Mouse (Mus musculus) embryonic fibroblast, embryonic 13.5 days (primary cell): Measurements from ENCODE around the gene Rnf224. TPM values are rescaled to one million over a fixed set of nuclear protein-coding genes. Genes with fewer than 3 reads are reported as not detected.

Source experiments
- H3K27ac ChIP-seq: 2 replicates; pipeline ENCODE4 v1.5.1; 2012; ENCODE audit warnings: low read length, control low read depth, inconsistent platforms; ENCODE audit not compliant: insufficient read depth
- H3K4me1 ChIP-seq: 2 replicates; pipeline ENCODE4 v1.6.1; 2011; ENCODE audit warnings: low read length; ENCODE audit not compliant: control insufficient read depth, insufficient read depth
- H3K4me3 ChIP-seq: 2 replicates; pipeline ENCODE4 v1.5.1; 2011; ENCODE audit warnings: mild to moderate bottlenecking, control low read depth, low read length; ENCODE audit not compliant: insufficient read depth
- CTCF ChIP-seq: IDR thresholded peaks from 2 replicates; pipeline ENCODE4 v1.5.1; 2011; ENCODE audit warnings: mild to moderate bottlenecking, control low read depth, low read length, moderate library complexity, borderline replicate concordance; ENCODE audit not compliant: insufficient read depth
- POLR2A ChIP-seq: IDR thresholded peaks from 2 replicates; pipeline ENCODE4 v1.6.1; 2011; ENCODE audit warnings: low read depth, mild to moderate bottlenecking, control low read depth, low read length, moderate library complexity
- polyA plus RNA-seq: library from polyadenylated mRNA; stranded (reverse); fragments of >200 nt; gene quantifications from 2 replicates; pipeline ENCODE4 v1.2.4, GENCODE M21; 2011; ENCODE audit warnings: low read depth; ENCODE audit not compliant: missing spikeins, insufficient read length

The Rnf224 gene
- polyA plus RNA-seq, 1 experiment: not detected

DNA sequence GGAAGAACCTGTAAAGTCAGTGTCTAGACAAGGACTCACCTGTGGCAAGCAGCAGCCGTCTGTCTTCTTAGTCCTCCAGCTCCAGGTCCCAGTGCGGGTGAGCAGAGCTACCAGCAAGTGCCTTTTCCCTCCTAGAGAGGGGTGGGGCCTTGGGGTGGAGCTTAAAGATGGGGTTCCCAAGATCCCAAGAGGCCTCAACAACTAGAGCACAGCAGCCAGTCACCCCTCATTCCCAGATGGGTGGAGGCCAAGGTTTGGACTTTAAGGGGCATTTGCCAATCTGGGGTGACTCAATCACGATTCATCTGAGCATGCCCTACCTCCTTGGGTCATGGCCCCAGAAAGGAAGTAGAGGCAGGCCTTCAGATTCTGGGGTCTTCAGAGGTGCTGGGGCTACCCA, 3.2 kb upstream of the Rnf224 start:
- no peak for TF ChIP-seq POLR2A
- TF ChIP-seq CTCF: no peak
- Histone ChIP-seq H3K4me1 (0 out of 2 replicates have a peak, but pooled peaks cover 3% of the 10 kb centered on the region), H3K4me3 (no peak overlapping the region), H3K27ac (no peak overlapping the region)

DNA sequence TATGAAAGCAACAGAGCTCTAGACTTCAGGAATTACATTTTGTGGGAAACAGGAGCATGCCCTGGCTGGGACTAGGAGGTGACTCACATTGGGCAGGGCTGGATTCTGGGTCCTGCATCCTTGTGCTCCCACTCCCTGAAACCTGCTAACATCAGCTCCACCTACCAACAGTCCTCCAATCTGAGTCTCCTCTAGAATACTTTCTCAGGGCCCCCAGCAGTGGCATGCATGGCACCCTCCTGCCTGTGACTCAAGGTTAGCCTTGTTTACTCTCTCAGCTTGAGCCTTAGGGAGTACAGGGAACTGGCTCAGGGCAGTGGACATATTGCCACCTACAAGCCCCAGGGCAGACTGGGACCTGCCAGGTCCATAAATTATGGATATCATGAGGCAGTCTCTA, 1.5 kb upstream of the Rnf224 start:
- no peak overlapping the region for H3K27ac ChIP-seq
- H3K4me3 ChIP-seq: no peak overlapping the region
- H3K4me1 ChIP-seq: 0 out of 2 replicates have a peak, but pooled peaks cover 3% of the 10 kb centered on the region
- no peak for TF ChIP-seq CTCF
- TF ChIP-seq POLR2A: no peak

- TF ChIP-seq POLR2A (no peak), CTCF (no peak)
- Histone ChIP-seq H3K27ac (no peak overlapping the region), H3K4me3 (no peak overlapping the region), H3K4me1 (0 out of 2 replicates have a peak, but pooled peaks cover 3% of the 10 kb centered on the region)
Observed at GRCm38 (mm10) chr2:25237522-25237921, 935 bp upstream of the Rnf224 start.

DNA sequence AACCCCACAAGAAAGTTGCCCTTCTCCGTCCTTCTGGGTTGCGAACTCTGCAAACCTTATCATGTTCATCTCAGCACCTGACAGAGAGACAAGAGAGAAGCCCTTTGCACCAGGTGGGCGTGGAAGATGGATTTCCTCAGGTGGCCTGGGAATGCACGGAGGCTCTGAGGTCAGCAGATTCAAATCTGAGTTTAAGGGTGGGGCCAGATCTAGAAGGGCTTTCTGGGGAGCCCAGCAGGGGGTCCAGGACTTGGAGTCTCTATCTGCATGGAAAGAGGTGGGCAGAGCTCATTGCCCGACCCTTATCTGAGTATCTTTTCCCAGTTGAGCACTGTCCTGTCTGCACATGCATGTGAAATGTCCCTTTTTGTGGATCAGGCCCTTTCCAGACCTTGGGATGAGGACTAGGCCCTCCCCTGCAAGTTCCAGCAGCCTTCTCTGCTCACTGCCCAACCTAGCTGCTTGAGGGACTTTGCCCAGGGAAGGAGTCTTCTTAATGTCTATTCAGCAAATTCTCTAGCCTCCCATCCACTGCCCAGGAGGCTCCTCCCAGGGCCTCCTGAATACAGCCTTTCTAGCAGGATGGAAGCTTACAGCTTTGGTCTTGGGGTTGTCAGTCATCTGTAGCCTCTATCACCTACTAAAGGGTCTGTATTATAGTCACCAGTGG, 1.9 kb downstream of the Rnf224 start:
- Histone ChIP-seq H3K4me1 (0 out of 2 replicates have a peak, but pooled peaks cover 3% of the 10 kb centered on the region), H3K4me3 (no peak overlapping the region), H3K27ac (no peak overlapping the region)
- TF ChIP-seq POLR2A (no peak), CTCF (no peak)

GRCm38 (mm10) chr2:25234050-25234449, 2.5 kb downstream of the Rnf224 start, which contains the start of gene Slc34a3:
Gene Slc34a3 (minus strand): TSS chr2:25234364.
- Histone ChIP-seq H3K4me1 (0 out of 2 replicates have a peak, but pooled peaks cover 3% of the 10 kb centered on the region), H3K27ac (no peak within 1 kb of the TSS), H3K4me3 (no peak within 1 kb of the TSS)
- TF ChIP-seq POLR2A (no peak), CTCF (no peak)

DNA sequence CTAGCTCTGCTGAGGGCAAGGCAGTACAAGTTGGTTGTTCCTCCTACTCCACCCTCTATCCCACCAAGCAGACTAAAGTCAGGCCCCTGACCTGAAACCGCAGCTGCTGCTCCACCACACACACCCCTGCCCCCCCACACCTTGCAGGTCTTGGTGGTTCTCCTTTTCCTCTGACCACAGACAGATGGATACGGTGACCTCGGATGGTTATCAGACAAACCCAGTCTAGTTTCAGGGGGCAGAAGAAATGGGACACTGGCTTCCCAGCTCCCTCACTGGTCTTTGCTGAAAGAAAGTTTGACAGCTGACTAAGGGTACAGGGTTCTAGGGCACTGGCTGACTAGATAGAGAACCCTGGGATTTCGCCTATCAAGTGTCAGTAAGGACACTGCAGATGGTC, 3.2 kb downstream of the Rnf224 start:
- no peak overlapping the region for H3K27ac ChIP-seq
- 0 out of 2 replicates have a peak, but pooled peaks cover 3% of the 10 kb centered on the region for H3K4me1 ChIP-seq
- no peak overlapping the region for H3K4me3 ChIP-seq
- TF ChIP-seq POLR2A (no peak), CTCF (no peak)

DNA sequence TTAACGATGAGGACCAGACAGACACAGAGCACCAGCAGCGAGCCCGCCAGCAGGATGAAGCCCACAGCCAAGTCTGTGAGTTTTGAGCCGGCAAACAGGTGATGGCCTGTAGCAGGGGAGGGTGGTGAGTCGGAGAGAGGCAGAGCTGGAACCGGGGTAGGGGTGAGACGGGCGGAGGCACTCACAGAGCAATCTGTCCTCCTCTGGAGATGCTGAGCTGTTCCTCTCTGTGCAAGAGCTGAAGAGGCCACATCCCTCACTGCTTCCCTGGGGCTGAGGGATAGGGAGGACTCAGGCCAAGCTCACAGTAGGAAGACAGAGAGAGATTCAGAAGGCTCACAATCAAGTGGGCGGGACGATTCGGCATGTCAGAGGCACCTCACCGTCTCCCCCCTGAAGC, 5.5 kb downstream of the Rnf224 start:
- no peak for TF ChIP-seq CTCF
- Histone ChIP-seq H3K4me3 (no peak overlapping the region), H3K4me1 (no peaks in the 10 kb centered on the region), H3K27ac (no peak overlapping the region)

- Histone ChIP-seq H3K4me3 (no peak overlapping the region), H3K4me1 (peaks cover 2% of the 10 kb centered on the region; the same call in 1 of the 2 replicates), H3K27ac (no peak overlapping the region)
- TF ChIP-seq POLR2A: no peak
- no peak for TF ChIP-seq CTCF
Observed at GRCm38 (mm10) chr2:25230581-25230980, 6.0 kb downstream of the Rnf224 start.

GRCm38 (mm10) chr2:25229582-25229981, 7.0 kb downstream of the Rnf224 start:
- no peak overlapping the region for H3K27ac ChIP-seq
- TF ChIP-seq CTCF (no peak), POLR2A (no peak)
- peaks cover 3% of the 10 kb centered on the region; the same call in 1 of the 2 replicates for H3K4me1 ChIP-seq
- no peak overlapping the region for H3K4me3 ChIP-seq

DNA sequence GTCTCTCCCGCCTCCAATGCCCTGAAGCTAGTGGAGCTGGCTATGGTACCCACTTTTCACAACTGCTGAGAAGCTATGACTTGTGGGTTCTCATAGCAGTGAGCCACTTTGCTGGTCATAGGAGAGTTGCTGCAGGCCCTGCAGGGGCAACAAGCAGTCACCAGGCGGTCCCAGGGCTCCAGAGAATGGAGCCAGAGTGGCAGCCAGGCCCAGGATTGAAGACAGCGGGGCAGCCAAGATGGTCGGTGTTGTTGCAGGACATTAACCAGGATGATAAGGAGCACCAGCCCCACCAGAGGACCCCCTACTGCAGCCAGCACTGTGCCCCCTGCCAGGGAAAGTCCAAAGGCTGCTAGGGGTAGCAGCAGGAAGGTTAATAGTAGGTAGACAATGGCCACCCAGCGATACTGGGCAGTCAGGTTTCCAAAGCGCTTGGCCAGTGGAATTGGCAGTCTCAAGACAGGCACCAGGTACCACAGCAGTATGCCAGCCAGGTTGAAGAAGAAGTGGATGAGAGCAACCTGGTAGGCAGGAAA, 7.5 kb downstream of the Rnf224 start:
- H3K27ac ChIP-seq: no peak overlapping the region
- TF ChIP-seq CTCF (no peak), POLR2A (no peak)
- peaks cover 3% of the 10 kb centered on the region; the same call in 1 of the 2 replicates for H3K4me1 ChIP-seq
- H3K4me3 ChIP-seq: no peak overlapping the region
